Mouse (Mus musculus) spleen, adult 2 months (tissue): Measurements from ENCODE around the gene Kntc1.

Source experiments
- CTCF ChIP-seq: fragments of 200-500 bp; IDR thresholded peaks from 2 replicates; pipeline ENCODE4 v1.5.1; 2011; ENCODE audit warnings: mild to moderate bottlenecking, inconsistent platforms; ENCODE audit not compliant: insufficient read depth, insufficient read length, insufficient replicate concordance; ENCODE audit errors: extremely low read depth
- POLR2A ChIP-seq: fragments of 200-500 bp; IDR thresholded peaks from 2 replicates; pipeline ENCODE4 v1.6.1; 2011; ENCODE audit warnings: low read depth, low read length, inconsistent platforms

DNA sequence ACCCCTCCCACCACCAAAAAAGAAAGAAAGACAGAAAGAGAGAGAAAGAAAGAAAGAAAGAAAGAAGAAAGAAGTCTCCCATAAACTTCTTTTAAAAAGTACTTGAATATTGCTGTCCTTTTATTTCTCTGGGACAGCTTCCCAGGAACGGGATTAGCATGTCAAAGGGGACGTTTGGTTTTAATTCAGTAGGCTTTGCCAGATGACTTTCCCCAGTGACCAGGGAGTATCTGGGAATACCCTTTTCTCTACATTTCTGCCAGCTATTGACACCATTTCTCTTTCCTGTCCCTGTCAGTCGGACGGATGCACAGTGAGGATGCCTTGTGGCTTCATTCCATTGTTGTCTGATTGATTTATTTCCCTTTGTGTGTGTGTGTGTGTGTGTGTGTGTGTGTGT is 94.3 kb downstream of the Kntc1 start:
- TF ChIP-seq CTCF (no peak), POLR2A (no peak)
